Mouse (Mus musculus): Measurements from ENCODE around the gene Fam118b. TPM values are rescaled to one million over a fixed set of nuclear protein-coding genes. Genes with fewer than 3 reads are reported as not detected.

Gene Fam118b
- 18.7 and 20.9 TPM in 2 replicates for total RNA-seq (2017)

DNA sequence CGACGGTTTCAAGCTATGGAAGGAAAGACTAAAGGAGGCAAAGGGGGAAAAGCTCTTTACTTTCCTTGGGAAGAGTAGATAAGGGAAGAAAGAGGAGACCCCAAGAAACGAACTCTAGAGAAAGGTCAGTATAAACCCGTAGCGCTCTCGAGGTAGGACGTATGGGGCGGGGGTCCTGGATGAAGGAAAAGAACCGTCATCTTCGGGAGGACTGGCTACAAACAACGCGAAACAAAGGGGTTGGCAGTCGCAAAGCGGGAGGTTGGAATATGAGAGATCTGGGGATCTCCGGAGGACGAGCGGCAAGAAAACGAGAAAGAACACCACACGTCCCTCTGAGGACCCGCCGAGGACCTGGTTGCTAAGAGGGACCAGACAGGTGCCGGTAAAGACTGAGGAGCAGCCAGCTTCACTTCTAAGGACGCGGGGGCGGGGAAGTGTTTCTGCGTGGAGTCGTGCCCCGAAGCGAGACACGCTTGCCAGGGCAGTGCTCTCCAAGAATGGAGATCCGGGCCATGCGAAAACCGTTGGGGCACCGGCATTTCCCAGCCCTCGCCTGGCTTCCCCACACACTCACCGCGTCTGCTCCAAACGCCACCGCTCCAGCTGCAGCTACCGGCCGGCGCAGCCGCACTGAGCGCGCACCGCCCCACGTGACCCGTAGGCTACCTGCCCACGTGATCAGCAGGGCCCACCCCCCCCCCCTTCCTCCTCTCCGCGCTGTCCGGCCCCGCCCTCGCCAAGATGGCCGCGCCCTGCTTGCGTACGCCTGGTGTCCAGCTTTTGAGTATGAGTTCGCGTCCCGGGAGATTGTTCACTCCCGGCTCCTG lies at the start of gene Fam118b, which contains the start of gene Rpusd4:
Gene Fam118b, minus strand, starts transcription at position 660 of the 830 bp plus-strand sequence.
Gene Rpusd4, plus strand, starts transcription at position 720 of the 830 bp plus-strand sequence.
- ATAC-seq (ENCODE audit: extremely low read depth, insufficient number of reproducible peaks, low FRiP score, poor library complexity, severe bottlenecking) = peak; percentile 79

DNA sequence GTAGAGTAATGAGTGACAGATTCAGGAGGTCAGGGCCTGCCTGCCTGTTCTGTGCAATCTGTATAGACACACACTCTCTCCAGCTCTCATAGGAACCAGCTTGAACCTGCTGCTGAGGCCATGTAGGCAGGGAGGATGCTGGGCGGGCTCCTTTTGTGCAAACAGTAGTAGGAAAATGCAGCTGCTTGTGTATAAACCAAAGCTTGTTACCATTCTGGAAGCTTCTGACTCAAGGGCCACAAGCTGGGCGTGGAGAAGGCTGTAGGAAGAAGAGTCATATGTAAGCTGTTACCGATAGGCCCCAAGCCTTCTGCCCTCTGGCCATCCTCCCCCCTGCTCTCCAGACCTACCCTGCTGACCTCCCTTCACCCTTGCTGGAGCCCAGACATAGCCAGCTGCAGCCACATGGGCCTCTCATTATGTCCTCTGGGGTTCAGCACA lies 49.2 kb upstream of the Fam118b start:
- no peak for ATAC-seq (ENCODE audit: extremely low read depth, insufficient number of reproducible peaks, low FRiP score, poor library complexity, severe bottlenecking)

DNA sequence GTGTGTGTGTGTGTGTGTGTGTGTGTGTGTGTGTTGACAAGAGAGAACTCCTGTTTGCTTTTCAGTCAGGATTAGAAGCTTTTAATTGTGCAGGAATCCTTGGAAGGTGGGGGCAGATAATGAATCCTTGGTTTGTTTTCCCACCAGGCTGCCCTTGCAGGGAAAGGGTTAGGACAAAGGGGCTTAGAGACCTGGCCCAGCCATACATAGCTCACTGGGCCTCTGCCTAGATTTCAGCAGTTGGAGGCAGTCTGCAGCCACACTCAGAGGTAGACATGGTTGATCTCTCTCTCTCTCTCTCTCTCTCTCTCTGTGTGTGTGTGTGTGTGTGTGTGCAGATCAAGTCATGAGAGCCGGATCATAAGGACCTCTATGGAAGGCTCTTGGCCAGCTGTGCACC lies 46.6 kb upstream of the Fam118b start:
- ATAC-seq (ENCODE audit: extremely low read depth, insufficient number of reproducible peaks, low FRiP score, poor library complexity, severe bottlenecking) = no peak

DNA sequence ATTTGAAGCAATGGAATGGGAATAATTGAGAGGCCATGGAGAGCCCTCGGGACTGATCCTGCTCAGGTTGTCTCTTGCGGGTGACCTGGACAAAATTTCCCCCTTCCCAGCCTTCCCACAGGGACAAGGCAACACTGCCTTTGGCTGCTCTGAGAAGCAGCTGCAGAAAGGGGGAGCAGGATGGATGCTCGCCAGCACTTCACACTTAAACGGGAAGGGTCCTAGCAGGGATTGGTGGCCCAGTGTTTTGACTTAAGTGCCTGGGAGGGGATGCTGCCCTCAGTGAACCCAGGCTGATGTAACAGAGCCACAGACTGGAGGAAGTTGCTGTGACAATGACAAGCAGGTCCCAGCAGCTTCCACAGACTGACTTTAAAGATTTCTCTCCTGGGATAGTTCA lies 46.0 kb upstream of the Fam118b start:
- no peak for ATAC-seq (ENCODE audit: extremely low read depth, insufficient number of reproducible peaks, low FRiP score, poor library complexity, severe bottlenecking)

DNA sequence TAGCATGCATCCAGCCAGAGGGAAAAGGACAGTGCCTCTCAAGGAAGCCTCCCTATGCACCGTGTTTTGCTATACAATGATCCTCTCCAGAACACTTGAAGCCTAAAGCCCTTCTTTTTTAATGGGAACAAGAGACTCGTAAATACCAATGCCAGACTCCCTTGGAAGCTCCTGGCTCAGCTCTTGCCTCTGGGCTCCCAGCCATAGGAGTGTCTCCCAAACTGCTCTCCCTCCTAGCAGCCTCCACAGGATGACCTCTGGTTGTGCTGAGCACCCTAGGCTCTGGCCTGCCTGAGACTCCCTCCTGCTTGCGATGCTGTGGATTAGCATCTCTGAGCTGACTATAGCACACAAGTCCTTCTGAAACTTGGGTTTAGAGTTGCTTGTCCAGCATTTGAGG lies 44.9 kb upstream of the Fam118b start:
- no peak for ATAC-seq (ENCODE audit: extremely low read depth, insufficient number of reproducible peaks, low FRiP score, poor library complexity, severe bottlenecking)

DNA sequence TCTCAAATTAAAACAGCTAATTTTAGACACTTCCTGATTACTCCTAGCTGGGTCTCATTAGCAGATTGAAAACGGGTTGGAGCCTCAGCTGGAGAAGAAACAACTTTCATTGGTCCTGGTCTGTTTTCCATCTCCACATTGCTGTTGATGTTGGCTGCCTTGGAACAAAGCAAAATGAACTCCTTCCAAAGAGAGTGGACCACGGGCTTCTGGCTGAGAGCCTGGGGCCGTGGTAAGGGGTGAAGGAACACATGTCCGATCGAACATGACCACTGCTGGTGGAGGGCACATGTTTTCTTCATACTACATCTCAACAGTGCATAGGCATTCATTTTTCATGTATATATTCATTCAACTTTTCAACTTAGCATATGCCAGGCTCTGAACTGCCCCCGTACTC lies 42.8 kb upstream of the Fam118b start:
- no peak for ATAC-seq (ENCODE audit: extremely low read depth, insufficient number of reproducible peaks, low FRiP score, poor library complexity, severe bottlenecking)

DNA sequence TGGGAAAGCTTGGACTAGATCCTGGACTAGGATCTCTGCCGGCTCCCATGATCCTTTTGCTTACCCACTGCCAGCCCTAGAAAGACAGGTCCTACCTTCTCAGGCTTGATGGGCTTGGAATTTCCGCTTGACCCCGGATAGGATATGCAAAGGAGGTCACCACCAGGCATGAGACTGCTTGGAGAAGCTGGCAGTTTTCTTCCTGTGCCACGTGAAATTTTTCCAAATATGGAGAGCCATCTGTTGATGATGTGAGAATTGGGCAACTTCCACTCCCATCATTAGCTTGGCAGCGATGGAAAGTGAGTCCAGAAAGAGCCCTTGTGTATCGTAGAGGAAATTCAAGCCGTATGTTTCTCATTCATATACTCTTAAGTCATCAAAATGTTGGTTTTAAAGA lies 39.9 kb upstream of the Fam118b start:
- ATAC-seq (ENCODE audit: extremely low read depth, insufficient number of reproducible peaks, low FRiP score, poor library complexity, severe bottlenecking) = no peak

DNA sequence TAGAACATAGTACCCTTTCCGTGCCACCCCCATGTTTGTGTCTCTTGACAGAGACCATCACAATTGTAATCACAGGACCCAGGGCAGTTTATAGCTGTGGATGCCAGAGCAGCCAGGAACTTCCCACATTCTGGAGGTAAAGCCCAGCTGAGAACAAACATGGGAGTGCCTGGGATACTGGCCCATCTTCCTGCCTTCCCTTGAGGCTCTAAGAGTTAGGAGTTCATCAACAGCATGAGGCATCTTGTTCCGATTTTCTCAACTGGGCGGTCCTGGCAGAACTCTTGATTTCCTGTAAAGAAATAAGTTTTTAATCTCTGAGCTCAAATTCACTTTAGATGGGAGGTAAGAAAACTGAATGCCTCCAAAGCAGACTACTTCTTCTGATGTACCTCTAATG lies 34.6 kb upstream of the Fam118b start:
- no peak for ATAC-seq (ENCODE audit: extremely low read depth, insufficient number of reproducible peaks, low FRiP score, poor library complexity, severe bottlenecking)

DNA sequence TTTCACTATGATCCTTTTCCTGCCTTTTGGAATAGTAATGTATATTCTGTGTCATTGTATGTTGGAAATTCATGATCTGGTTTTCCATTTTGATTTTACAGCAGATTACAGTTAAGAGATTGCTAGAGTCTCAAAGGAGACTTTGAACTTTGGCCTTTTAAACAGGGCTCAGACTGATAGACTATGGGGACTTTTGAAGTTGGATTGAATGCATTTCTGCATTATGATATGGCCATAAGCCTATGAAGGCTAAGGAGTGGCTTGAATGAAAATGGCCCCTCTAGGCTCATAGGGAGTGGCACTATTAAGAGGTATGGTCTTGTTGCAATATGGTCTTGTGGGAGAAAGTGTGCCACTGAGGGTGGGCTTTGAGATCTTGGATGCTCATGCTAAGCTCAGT lies 30.2 kb upstream of the Fam118b start:
- ATAC-seq (ENCODE audit: extremely low read depth, insufficient number of reproducible peaks, low FRiP score, poor library complexity, severe bottlenecking) = no peak

DNA sequence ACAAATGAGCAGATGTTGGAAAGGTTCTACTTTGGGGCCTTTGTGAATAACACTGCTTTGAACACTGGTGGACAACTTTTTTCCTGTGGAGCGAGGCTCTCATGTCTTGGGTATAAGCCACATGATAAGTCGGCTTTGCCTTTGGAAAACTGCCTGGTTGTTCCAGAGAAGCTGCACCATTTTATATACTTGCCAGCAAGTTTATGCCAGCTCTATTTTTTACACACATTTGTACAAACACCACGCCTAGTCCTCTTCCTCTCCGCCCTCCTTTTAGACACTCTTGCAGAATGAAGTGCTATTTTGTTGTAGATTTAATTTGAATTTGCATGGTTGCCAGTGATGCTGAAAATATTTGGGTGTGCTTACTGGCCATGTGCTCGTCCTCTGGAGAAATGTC lies 25.9 kb upstream of the Fam118b start:
- no peak for ATAC-seq (ENCODE audit: extremely low read depth, insufficient number of reproducible peaks, low FRiP score, poor library complexity, severe bottlenecking)

DNA sequence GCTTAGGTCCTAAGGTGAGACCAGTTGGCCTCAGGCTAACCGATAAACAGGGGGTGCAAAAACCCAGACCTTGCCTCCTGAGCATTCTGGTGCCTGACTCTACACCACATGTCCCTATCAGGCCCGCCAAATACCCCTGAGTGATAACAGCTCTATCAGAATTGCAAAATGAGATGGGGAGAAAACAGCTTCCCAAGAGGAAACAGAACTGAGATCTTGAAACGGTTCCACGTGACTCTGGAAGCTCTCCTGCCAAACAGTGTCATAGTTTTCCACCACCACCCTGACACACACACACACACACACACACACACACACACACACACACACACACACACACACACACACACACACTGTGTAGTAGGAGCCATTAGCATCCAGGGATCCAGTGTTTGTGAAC lies 23.3 kb upstream of the Fam118b start:
- ATAC-seq (ENCODE audit: extremely low read depth, insufficient number of reproducible peaks, low FRiP score, poor library complexity, severe bottlenecking) = no peak

DNA sequence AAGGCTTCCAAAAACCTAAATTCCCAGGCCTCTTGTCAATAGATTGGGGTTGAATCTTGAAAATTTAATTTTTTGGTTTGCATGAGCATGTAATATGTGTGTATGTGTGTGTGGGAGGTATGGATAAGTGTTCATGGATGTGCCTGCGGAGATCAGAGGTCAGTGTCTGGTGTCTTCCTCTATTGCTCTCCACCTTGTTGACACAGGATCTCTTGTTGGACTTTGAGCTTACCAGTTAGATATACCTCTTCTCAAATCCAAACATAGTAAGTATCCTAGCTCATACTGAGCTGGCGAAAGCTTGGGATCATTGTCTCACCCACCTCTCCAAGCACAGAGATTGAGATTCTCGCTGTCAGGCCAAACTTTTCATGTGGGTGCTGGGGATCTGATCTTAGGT lies 22.8 kb upstream of the Fam118b start:
- ATAC-seq (ENCODE audit: extremely low read depth, insufficient number of reproducible peaks, low FRiP score, poor library complexity, severe bottlenecking) = no peak

DNA sequence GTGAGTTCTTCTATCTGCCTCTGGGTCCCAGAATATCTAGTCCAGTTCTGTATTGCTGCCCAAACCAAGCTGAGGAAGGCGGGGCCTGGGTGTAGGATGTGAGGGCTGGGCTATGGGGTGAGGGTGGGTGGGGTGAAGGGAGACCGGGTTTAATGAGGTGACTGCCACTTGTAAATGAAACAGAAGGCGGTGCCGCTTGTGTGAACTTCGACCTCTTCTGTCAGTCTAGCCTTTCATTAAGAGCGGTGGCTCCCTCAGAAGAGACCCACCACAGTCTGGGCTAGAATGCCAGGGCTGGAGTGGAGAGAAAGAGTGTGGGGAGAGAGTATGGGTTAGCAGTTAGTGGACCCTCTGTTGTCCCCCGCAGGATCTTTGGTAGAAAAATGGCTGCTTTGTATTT lies 22.4 kb upstream of the Fam118b start:
- no peak for ATAC-seq (ENCODE audit: extremely low read depth, insufficient number of reproducible peaks, low FRiP score, poor library complexity, severe bottlenecking)

DNA sequence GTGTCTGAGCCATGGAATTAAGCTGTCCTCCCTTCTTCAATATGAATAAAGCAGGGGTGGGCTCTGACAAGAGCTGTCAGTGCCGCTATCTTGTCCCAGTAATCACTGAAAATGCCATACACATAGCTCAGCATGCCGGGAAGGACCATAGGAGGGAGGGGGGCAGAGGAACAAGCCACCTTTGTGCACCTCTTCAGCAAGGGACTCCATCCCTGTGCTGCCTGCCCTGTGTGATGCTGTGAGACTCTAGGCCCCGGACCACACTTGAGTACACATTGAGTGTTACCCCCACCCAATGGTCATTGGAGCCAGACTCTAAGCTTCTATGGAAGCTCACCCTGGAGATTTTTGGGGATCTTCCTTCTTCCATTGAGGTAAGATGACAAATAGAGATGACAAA lies 18.7 kb upstream of the Fam118b start:
- no peak for ATAC-seq (ENCODE audit: extremely low read depth, insufficient number of reproducible peaks, low FRiP score, poor library complexity, severe bottlenecking)

DNA sequence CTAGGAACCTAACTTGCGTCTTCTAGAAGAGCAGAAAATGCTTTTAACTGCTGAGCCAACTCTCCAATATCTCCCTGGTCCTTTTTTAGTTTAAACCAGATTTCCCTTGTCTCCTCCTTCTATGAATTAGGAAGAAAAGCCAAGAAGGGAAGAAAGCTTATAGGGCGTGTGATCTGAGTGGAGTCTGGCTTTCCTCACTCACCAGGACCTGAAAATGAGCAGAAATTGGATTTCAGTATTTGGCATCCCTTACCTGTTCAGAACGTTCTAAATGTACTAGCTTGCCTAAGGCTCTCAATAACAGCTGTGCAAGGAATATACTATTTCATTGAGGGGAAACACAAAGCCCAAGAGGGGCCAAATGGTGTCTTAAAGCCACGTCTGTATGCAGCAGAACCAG lies 16.7 kb upstream of the Fam118b start:
- ATAC-seq (ENCODE audit: extremely low read depth, insufficient number of reproducible peaks, low FRiP score, poor library complexity, severe bottlenecking) = no peak

DNA sequence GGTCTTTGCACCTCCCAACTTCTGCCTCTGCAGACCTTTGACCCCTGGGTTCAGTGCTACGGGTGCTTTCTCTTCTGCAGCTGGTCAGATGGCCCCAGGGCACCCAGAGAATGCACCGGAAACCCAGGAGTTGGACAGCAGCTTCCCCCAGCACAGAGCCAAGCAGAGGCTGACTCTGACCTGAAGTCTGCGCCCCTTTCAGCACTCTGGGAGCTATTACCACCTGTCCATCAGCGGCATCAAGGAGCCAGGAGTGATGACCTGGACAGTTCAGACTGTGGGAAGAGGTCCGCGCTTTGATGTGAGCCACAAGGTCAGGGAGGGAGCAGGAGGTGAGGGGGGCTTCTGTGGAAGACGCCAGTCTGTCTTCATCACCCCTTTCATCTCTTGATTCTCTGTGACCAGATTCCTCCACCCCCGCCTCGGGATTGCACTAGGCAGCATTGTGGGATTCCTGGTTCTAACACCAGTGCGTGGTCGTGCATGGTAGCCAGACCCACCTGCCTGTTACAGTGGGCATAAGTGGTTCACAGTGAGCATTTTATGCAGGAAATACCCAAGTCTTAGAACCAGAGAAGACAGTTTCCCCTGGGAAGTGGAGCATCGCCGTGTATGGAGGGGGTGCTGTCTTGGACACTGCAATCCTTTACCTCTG lies 15.9 kb upstream of the Fam118b start:
- no peak for ATAC-seq (ENCODE audit: extremely low read depth, insufficient number of reproducible peaks, low FRiP score, poor library complexity, severe bottlenecking)

DNA sequence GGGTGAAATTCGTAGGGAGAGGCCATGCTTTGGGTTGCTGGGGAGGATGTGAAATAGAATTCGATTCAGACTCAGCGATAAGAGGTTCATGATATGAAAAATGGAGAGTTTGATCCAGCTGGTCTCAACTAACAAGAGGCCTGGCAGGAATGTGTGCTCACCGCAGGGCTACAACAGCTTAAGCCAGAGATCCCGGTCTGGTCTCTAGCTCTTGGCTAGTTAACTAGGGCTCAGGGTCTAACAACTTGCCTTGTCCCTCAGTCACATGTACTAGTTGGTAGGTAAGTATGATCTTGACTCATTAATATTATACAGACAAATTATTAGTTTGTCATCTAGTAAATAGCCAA lies 15.2 kb upstream of the Fam118b start:
- no peak for ATAC-seq (ENCODE audit: extremely low read depth, insufficient number of reproducible peaks, low FRiP score, poor library complexity, severe bottlenecking)

DNA sequence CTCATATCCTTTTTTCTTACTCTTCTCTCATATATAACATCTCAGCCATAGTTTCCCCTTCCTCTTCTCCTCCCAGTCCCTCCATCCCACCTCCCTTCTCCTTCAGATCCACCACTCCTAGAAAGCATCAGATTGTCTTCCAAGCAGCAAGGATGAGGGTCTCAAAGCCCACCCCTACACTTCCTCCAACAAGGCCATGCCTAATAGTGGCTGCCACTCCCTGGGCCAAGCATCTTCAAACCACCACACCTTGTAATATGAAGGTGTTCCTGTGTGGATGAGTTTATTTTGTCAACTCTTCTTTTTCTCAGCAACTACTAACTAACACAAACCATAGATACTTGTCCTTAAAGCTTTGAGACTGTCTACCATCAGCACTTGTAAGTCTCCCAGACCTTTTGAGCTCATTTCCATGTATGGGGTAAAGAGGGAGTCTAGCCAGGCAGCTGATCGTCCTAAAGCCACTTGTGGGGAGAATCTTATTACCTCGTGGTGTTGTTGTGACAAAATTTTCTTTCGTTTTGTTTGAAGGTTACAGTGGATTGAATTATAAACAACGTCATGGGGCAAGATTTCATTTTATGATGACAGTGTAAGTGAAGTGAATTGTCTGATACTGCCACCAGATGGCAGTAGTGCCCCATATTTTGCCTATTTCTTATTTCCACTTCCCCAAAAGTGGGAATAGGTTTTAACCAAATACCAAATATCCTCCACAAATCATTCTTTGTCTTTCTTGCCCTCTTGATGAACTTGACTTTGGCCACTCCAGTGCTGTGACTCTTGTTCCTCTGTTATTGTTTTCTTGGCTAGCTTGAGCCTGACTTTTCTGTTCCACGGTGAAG lies 14.6 kb upstream of the Fam118b start:
- ATAC-seq (ENCODE audit: extremely low read depth, insufficient number of reproducible peaks, low FRiP score, poor library complexity, severe bottlenecking) = peak; percentile 76; the same call in 1 of the 2 replicates

DNA sequence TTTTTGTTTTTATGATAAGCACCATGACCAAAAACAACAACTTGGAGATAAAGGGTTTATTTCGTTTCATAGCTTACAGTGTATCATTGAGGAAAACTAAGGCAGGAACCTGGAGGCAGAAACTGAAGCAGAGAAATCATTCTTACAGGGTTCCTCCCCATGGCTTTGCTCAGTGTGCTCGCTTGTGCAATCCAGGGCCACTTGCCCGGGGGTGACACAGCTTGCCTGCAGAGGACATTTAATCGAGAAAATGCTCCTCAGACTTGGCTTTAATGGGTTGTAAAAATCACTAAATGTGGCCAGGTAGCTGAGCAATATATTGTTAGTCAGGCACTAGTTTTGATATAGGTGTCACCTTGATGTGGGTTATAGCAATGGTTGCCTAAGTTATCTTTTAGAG lies 10.8 kb upstream of the Fam118b start:
- no peak for ATAC-seq (ENCODE audit: extremely low read depth, insufficient number of reproducible peaks, low FRiP score, poor library complexity, severe bottlenecking)
